Mouse (Mus musculus) limb, embryonic 13.5 days (tissue): ENCODE results near the gene Gm49395. TPM values are rescaled to one million over a fixed set of nuclear protein-coding genes. Genes with fewer than 3 reads are reported as not detected.

ENCODE experiments used
- ATAC-seq: fragments of 200-750 bp; cut with Nextera tagmentation; 2 replicates; pipeline ENCODE4 v1.8.0; 2017; ENCODE audit warnings: low read depth, moderate number of reproducible peaks, moderate TSS enrichment; ENCODE audit not compliant: low FRiP score
- H3K27ac ChIP-seq: fragments of 300-500 bp; sonication (generic); 2 replicates; pipeline ENCODE4 v1.5.1; 2015; ENCODE audit warnings: inconsistent platforms, mild to moderate bottlenecking, moderate library complexity
- H3K27me3 ChIP-seq: fragments of 300-500 bp; sonication (generic); 2 replicates; pipeline ENCODE4 v1.6.1; 2015; ENCODE audit warnings: mild to moderate bottlenecking, inconsistent platforms
- H3K36me3 ChIP-seq: fragments of 300-500 bp; sonication (generic); 2 replicates; pipeline ENCODE4 v1.6.1; 2015; ENCODE audit warnings: inconsistent platforms, mild to moderate bottlenecking, moderate library complexity
- H3K4me1 ChIP-seq: fragments of 300-500 bp; sonication (generic); 2 replicates; pipeline ENCODE4 v1.6.1; 2015; ENCODE audit warnings: inconsistent platforms
- H3K4me2 ChIP-seq: fragments of 300-500 bp; sonication (generic); replicated peaks from 2 replicates; pipeline ENCODE4 v1.6.1; 2015; ENCODE audit warnings: inconsistent platforms, mild to moderate bottlenecking, moderate library complexity
- H3K4me3 ChIP-seq: fragments of 300-500 bp; sonication (generic); 2 replicates; pipeline ENCODE4 v1.5.1; 2015; ENCODE audit warnings: moderate library complexity, mild to moderate bottlenecking, inconsistent platforms
- H3K9ac ChIP-seq: fragments of 300-500 bp; sonication (generic); 2 replicates; pipeline ENCODE4 v1.6.1; 2015; ENCODE audit warnings: mild to moderate bottlenecking, inconsistent platforms
- H3K9me3 ChIP-seq: fragments of 300-500 bp; sonication (generic); 2 replicates; pipeline ENCODE4 v1.6.1; 2016; ENCODE audit warnings: inconsistent platforms
- WGBS: fragments of 180-500 bp; shearing (Covaris S2); methylation state at CpG from one replicate; pipeline ENCODE4 v1.1.7; 2015; 5-methylcytosine and 5-hydroxymethylcytosine counted together
- polyA plus RNA-seq: library from polyadenylated mRNA; unstranded; fragments of >200 nt; fragmentation: Nextera tagmentation; extraction: Ambion mirVana; gene quantifications from 2 replicates; pipeline ENCODE4 v1.2.1, GENCODE M21; 2015

Gene Gm49395
- polyA plus RNA-seq, 1 experiment from 2014 or later: 4.2 TPM

GRCm38 (mm10) chr13:115002155-115002554 lies 99.6 kb downstream of the Gm49395 start:
- H3K27me3 ChIP-seq: no peaks in the 10 kb centered on the region
- no peak overlapping the region for H3K9ac ChIP-seq
- no peak overlapping the region for H3K27ac ChIP-seq
- no peaks in the 10 kb centered on the region; the same call in 1 of the 2 replicates for H3K36me3 ChIP-seq
- WGBS: 86% methylated on average over 5 of the region's 5 CpGs
- H3K4me1 ChIP-seq: peaks cover 7% of the 10 kb centered on the region
- ATAC-seq: no peak
- no peak overlapping the region for H3K4me3 ChIP-seq
- H3K4me2 ChIP-seq: no peak overlapping the region
- H3K9me3 ChIP-seq: no peaks in the 10 kb centered on the region

GRCm38 (mm10) chr13:114999582-114999981 lies 102.1 kb downstream of the Gm49395 start:
- 84% methylated on average over 4 of the region's 4 CpGs for WGBS
- ATAC-seq: no peak
- Histone ChIP-seq H3K27ac (no peak overlapping the region), H3K4me2 (no peak overlapping the region), H3K36me3 (no peaks in the 10 kb centered on the region; the same call in 1 of the 2 replicates), H3K9me3 (no peaks in the 10 kb centered on the region), H3K9ac (no peak overlapping the region), H3K4me3 (no peak overlapping the region), H3K4me1 (peaks cover 5% of the 10 kb centered on the region), H3K27me3 (no peaks in the 10 kb centered on the region)

- Histone ChIP-seq H3K27me3 (no peaks in the 10 kb centered on the region), H3K9ac (no peak overlapping the region), H3K4me1 (no peaks in the 10 kb centered on the region), H3K4me2 (no peak overlapping the region), H3K27ac (no peak overlapping the region), H3K36me3 (no peaks in the 10 kb centered on the region; the same call in 1 of the 2 replicates), H3K4me3 (no peak overlapping the region), H3K9me3 (no peaks in the 10 kb centered on the region)
- WGBS: 88% methylated on average over 10 of the region's 10 CpGs
- ATAC-seq: no peak
These were observed 103.6 kb downstream of the Gm49395 start for GRCm38 (mm10) chr13:114998100-114998499.

- ATAC-seq: no peak
- Histone ChIP-seq H3K4me3 (no peak overlapping the region), H3K4me2 (peak overlapping the region; percentile 21; the same call in 1 of the 2 replicates), H3K9me3 (no peaks in the 10 kb centered on the region), H3K9ac (no peak overlapping the region), H3K27me3 (no peaks in the 10 kb centered on the region), H3K36me3 (no peaks in the 10 kb centered on the region), H3K4me1 (peaks cover 9% of the 10 kb centered on the region; the same call in 1 of the 2 replicates), H3K27ac (no peak overlapping the region)
- 27% methylated on average over 14 of the region's 14 CpGs for WGBS
These were observed 109.3 kb downstream of the Gm49395 start for GRCm38 (mm10) chr13:114992260-114993014.

- Histone ChIP-seq H3K4me3 (no peak overlapping the region), H3K27me3 (no peaks in the 10 kb centered on the region), H3K27ac (no peak overlapping the region), H3K9me3 (no peaks in the 10 kb centered on the region), H3K4me1 (peaks cover 9% of the 10 kb centered on the region; the same call in 1 of the 2 replicates), H3K4me2 (no peak overlapping the region), H3K36me3 (no peaks in the 10 kb centered on the region), H3K9ac (no peak overlapping the region)
- ATAC-seq: no peak
- 65% methylated on average over 6 of the region's 6 CpGs for WGBS
These were observed 114.1 kb downstream of the Gm49395 start for GRCm38 (mm10) chr13:114987668-114988067.

GRCm38 (mm10) chr13:114987161-114987560 lies 114.6 kb downstream of the Gm49395 start:
- H3K36me3 ChIP-seq: no peaks in the 10 kb centered on the region
- 74% methylated on average over 2 of the region's 2 CpGs for WGBS
- H3K27ac ChIP-seq: no peak overlapping the region
- no peak overlapping the region for H3K4me3 ChIP-seq
- H3K27me3 ChIP-seq: no peaks in the 10 kb centered on the region
- H3K9ac ChIP-seq: no peak overlapping the region
- ATAC-seq: no peak
- H3K9me3 ChIP-seq: no peaks in the 10 kb centered on the region
- H3K4me1 ChIP-seq: peaks cover 9% of the 10 kb centered on the region; the same call in 1 of the 2 replicates
- no peak overlapping the region for H3K4me2 ChIP-seq

Other genes with a start within 250 kb of the Gm49395 start
- gene Itga2, start 169.8 kb downstream of the Gm49395 start, polyA plus RNA-seq: 3.1 and 4.0 TPM in 2 replicates
- gene Pelo, start 11.7 kb downstream of the Gm49395 start, polyA plus RNA-seq: 6.8 and 7.7 TPM in 2 replicates
- gene Itga1, start within 50 bp of the Gm49395 start, polyA plus RNA-seq: 6.0 and 6.7 TPM in 2 replicates